Mouse (Mus musculus) forebrain, embryonic 12.5 days (tissue): ENCODE measurements at regions not wholly inside any gene's neighbourhood (a gene's known extent, or its start where the extent isn't known, plus 50 kb on each side); places are given as distances from the start of the nearest gene placed in this dataset.

ENCODE experiments used
- ATAC-seq: fragments of 200-750 bp; cut with Nextera tagmentation; 2 replicates; pipeline ENCODE4 v1.8.0; 2017; ENCODE audit warnings: moderate TSS enrichment; ENCODE audit not compliant: low FRiP score
- H3K27ac ChIP-seq: fragments of 300-500 bp; sonication (generic); 2 replicates; pipeline ENCODE4 v1.5.1; 2016; ENCODE audit warnings: mild to moderate bottlenecking
- H3K27me3 ChIP-seq: fragments of 300-500 bp; sonication (generic); 2 replicates; pipeline ENCODE4 v1.6.1; 2016; ENCODE audit warnings: mild to moderate bottlenecking
- H3K36me3 ChIP-seq: fragments of 300-500 bp; sonication (generic); replicated peaks from 2 replicates; pipeline ENCODE4 v1.6.1; 2016; ENCODE audit warnings: mild to moderate bottlenecking
- H3K4me1 ChIP-seq: fragments of 300-500 bp; sonication (generic); 2 replicates; pipeline ENCODE4 v1.6.1; 2016
- H3K4me2 ChIP-seq: fragments of 300-500 bp; sonication (generic); 2 replicates; pipeline ENCODE4 v1.6.1; 2016; ENCODE audit warnings: mild to moderate bottlenecking, moderate library complexity
- H3K4me3 ChIP-seq: fragments of 300-500 bp; sonication (generic); replicated peaks from 2 replicates; pipeline ENCODE4 v1.5.1; 2016; ENCODE audit warnings: mild to moderate bottlenecking
- H3K9ac ChIP-seq: fragments of 300-500 bp; sonication (generic); 2 replicates; pipeline ENCODE4 v1.6.1; 2016; ENCODE audit warnings: mild to moderate bottlenecking
- H3K9me3 ChIP-seq: fragments of 300-500 bp; sonication (generic); 2 replicates; pipeline ENCODE4 v1.6.1; 2016
- WGBS: fragments of 180-500 bp; shearing (Covaris S2); methylation state at CpG from one replicate; pipeline ENCODE4 v1.1.7; 2016; 5-methylcytosine and 5-hydroxymethylcytosine counted together

DNA sequence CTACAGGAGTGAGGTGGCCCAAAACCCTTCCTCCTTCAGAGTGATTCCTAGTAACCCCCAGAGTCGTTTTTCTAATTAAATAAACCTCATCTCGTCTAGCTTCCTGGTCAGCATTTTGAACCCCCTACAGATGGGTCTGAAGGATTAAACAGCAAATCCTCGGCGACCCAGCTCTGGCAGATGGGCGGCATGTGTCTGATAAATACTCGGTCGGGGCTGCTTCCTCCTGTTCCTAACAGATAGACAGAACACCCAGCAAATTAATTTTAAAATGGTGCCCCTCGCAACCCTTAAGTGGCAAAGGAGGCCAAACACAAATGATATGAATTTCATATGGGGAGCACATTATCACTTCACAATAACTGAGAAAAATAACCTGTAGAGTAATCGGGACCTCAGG lies 93.2 kb downstream of the Otx2 start:
- Histone ChIP-seq H3K4me2 (no peak overlapping the region), H3K4me1 (peaks cover 5% of the 10 kb centered on the region; the same call in 1 of the 2 replicates), H3K4me3 (no peak overlapping the region), H3K27me3 (peaks cover 21% of the 10 kb centered on the region), H3K9ac (no peak overlapping the region), H3K9me3 (no peaks in the 10 kb centered on the region), H3K27ac (no peak overlapping the region), H3K36me3 (no peaks in the 10 kb centered on the region)
- WGBS = 27% methylated on average over 9 of the region's 9 CpGs
- no peak for ATAC-seq

DNA sequence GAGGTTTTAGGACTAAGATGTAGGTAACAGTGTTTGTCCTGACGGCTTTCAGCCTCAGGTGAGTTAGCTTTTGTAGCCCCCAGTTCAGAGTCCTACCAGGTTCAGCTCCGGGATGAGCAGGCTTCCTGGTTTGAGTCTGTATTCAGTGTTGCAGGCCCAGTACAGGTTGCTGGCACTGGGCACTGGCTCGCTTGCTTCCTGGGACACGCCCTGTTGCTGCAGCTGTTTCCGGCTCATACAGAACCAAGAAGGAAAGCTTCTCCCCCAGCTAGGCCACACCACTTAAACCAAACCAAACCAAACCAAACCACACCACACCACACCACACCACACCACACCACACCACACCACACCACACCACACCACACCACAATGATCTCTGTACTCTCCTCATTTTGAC lies 93.6 kb downstream of the Otx2 start:
- H3K36me3 ChIP-seq = no peaks in the 10 kb centered on the region
- no peaks in the 10 kb centered on the region for H3K9me3 ChIP-seq
- no peak overlapping the region for H3K27ac ChIP-seq
- peaks cover 21% of the 10 kb centered on the region for H3K27me3 ChIP-seq
- H3K4me1 ChIP-seq = peaks cover 5% of the 10 kb centered on the region; the same call in 1 of the 2 replicates
- H3K9ac ChIP-seq = no peak overlapping the region
- ATAC-seq = no peak
- no peak overlapping the region for H3K4me3 ChIP-seq
- WGBS = 83% methylated on average over 5 of the region's 5 CpGs
- no peak overlapping the region for H3K4me2 ChIP-seq
